Comparison of ENCODE assay signal across 9 mouse cellular contexts in genomic region chr9:58053102-58053501, GRCm38 (mm10). TPM values are rescaled to one million over a fixed set of nuclear protein-coding genes. Genes with fewer than 3 reads are reported as not detected.
DNase-seq lines count a peak whose midpoint lies in the region; ATAC-seq and TF ChIP-seq lines count a peak whose summit lies in the region.
"Had no signal": no experiment of that assay in that cellular context is flagged by ENCODE, and none has a peak within 500 bp of the region (broad histone marks: within the 10 kb centered on the region; RNA-seq: fewer than 3 reads in every experiment).

No protein-coding gene starts in this region.

- no peak for ATAC-seq in liver, embryonic 12.5 days
- peak; percentile 39; the same call in 1 of the 2 replicates for ATAC-seq in forebrain, embryonic 13.5 days
- ATAC-seq in activated CD4-positive, CD25-positive, alpha-beta regulatory T cell, adult 4 months = no peak

- H3K4me3 ChIP-seq in liver, adult 2 months (ENCODE audit: insufficient read depth, low read depth, low read length) = no peak overlapping the region
- H3K4me3 ChIP-seq in liver, embryonic 12.5 days = no peak overlapping the region
- H3K4me3 ChIP-seq in forebrain, embryonic 13.5 days = no peak overlapping the region
- H3K4me3 ChIP-seq in lung, adult 2 months (replicated peaks; ENCODE audit: extremely low read depth, low read depth, low read length) = no peak overlapping the region
- H3K4me3 ChIP-seq: megakaryocyte, embryonic 14.5 days had no signal

- H3K9ac ChIP-seq in liver, adult 2 months (ENCODE audit: low read depth, low read length) = no peak overlapping the region
- H3K9ac ChIP-seq in liver, embryonic 12.5 days = no peak overlapping the region
- H3K9ac ChIP-seq in forebrain, embryonic 13.5 days = no peak overlapping the region; the same call in 1 of the 2 replicates

- H3K27ac ChIP-seq in liver, adult 2 months (replicated peaks; ENCODE audit: insufficient read depth, low read depth, low read length) = no peak overlapping the region
- H3K27ac ChIP-seq in liver, embryonic 12.5 days = no peak overlapping the region
- peak overlapping the region; percentile 76 for H3K27ac ChIP-seq in forebrain, embryonic 13.5 days

- no peaks in the 10 kb centered on the region for H3K36me3 ChIP-seq in liver, adult 2 months (ENCODE audit: control insufficient read depth, insufficient read depth, low read length)
- no peaks in the 10 kb centered on the region for H3K36me3 ChIP-seq in liver, embryonic 12.5 days
- H3K36me3 ChIP-seq in forebrain, embryonic 13.5 days (ENCODE audit: poor library complexity, severe bottlenecking) = no peaks in the 10 kb centered on the region

- 25% methylated on average over 3 of the region's 3 CpGs for WGBS in liver, adult 2 months
- WGBS in liver, embryonic 12.5 days (ENCODE audit: insufficient replicate concordance) = 14% methylated on average over 3 of the region's 3 CpGs
- WGBS in forebrain, embryonic 13.5 days = 15% methylated on average over 3 of the region's 3 CpGs
- 27% methylated on average over 3 of the region's 3 CpGs for WGBS in lung, adult 2 months

- TF ChIP-seq CTCF in liver, adult 2 months (IDR thresholded peaks at IDR 0.05; ENCODE audit: low read depth, low read length) = peak; percentile 90
- peak; percentile 84 for TF ChIP-seq CTCF in brain, embryonic 14.5 days (IDR thresholded peaks at IDR 0.05; ENCODE audit: borderline replicate concordance, extremely low read depth, insufficient read depth, insufficient read length)
- peak; percentile 75 for TF ChIP-seq CTCF in lung, adult 2 months (IDR thresholded peaks at IDR 0.05; ENCODE audit: insufficient read depth, low read length)

- no peaks in the 10 kb centered on the region for H3K9me3 ChIP-seq in liver, embryonic 12.5 days (replicated peaks)
- no peaks in the 10 kb centered on the region for H3K9me3 ChIP-seq in forebrain, embryonic 13.5 days (replicated peaks)
- H3K9me3 ChIP-seq: megakaryocyte, embryonic 14.5 days had no signal

- H3K4me1 ChIP-seq in liver, adult 2 months (ENCODE audit: control insufficient read depth, insufficient read depth, low read length) = no peaks in the 10 kb centered on the region
- H3K4me1 ChIP-seq in liver, embryonic 12.5 days = no peaks in the 10 kb centered on the region
- H3K4me1 ChIP-seq in forebrain, embryonic 13.5 days = peaks cover 80% of the 10 kb centered on the region
- H3K4me1 ChIP-seq in lung, adult 2 months (ENCODE audit: control insufficient read depth, insufficient read depth, low read length) = no peaks in the 10 kb centered on the region
- H3K4me1 ChIP-seq: megakaryocyte, embryonic 14.5 days had no signal

- DNase-seq in liver, adult 2 months (ENCODE audit: extremely low read depth, low read depth, low spot score) = peak; percentile 8
- DNase-seq in brain, embryonic 14.5 days (ENCODE audit: low read depth) = peak; percentile 86
- DNase-seq in kidney, postnatal 14 days = peak; percentile 59
- peak; percentile 22 for DNase-seq in lung, adult 2 months
- peak; percentile 73 for DNase-seq in right cerebral cortex, adult 18-20 months

- no peak overlapping the region for H3K4me2 ChIP-seq in liver, embryonic 12.5 days
- no peak overlapping the region for H3K4me2 ChIP-seq in forebrain, embryonic 13.5 days

- H3K79me2 ChIP-seq in liver, adult 2 months (ENCODE audit: control insufficient read depth, insufficient read depth, low read length) = no peaks in the 10 kb centered on the region

- TF ChIP-seq POLR2A in liver, adult 2 months (IDR thresholded peaks at IDR 0.05; ENCODE audit: extremely low read depth, insufficient read depth, low read length) = no peak
- no peak for TF ChIP-seq POLR2A in brain, embryonic 14.5 days (IDR thresholded peaks at IDR 0.05; ENCODE audit: borderline replicate concordance, extremely low read depth, insufficient read depth, insufficient read length, poor library complexity, severe bottlenecking)
- TF ChIP-seq POLR2A in lung, adult 2 months (IDR thresholded peaks at IDR 0.05; ENCODE audit: borderline replicate concordance, extremely low read depth, low read depth, low read length) = no peak

- no peaks in the 10 kb centered on the region for H3K27me3 ChIP-seq in liver, adult 2 months (ENCODE audit: control insufficient read depth, insufficient read depth, low read length)
- H3K27me3 ChIP-seq in liver, embryonic 12.5 days (replicated peaks) = peaks cover 46% of the 10 kb centered on the region
- no peaks in the 10 kb centered on the region for H3K27me3 ChIP-seq in forebrain, embryonic 13.5 days

RNA-seq across cellular contexts. Expression of gene Stra6, which starts 10.5 kb away (rescaled TPM):
- not detected in 2 replicates for total RNA-seq in liver, adult 2 months (2014; rRNA removed)
- polyA plus RNA-seq in liver, adult 2 months (2012; rRNA removed) = not detected in 2 replicates
- polyA plus RNA-seq in liver, embryonic 12.5 days (2016; fragmentation: Nextera tagmentation; extraction: Ambion mirVana) = 0.60 and 1.2 TPM in 2 replicates
- polyA plus RNA-seq in brain, embryonic 14.5 days (2012; rRNA removed) = 14.2 and 18.6 TPM in 2 replicates
- 7.1 and 7.7 TPM in 2 replicates for polyA plus RNA-seq in forebrain, embryonic 13.5 days (2015; fragmentation: Nextera tagmentation; extraction: Ambion mirVana)
- 0.65 and 0.68 TPM in 2 replicates for polyA plus RNA-seq in lung, adult 2 months (2012; rRNA removed)
- polyA plus RNA-seq in activated CD4-positive, CD25-positive, alpha-beta regulatory T cell, adult 4 months (2017; shearing (Covaris generic)) = 1 to 10 TPM; 3.1 to 3.8 TPM

RNA-seq across cellular contexts. Expression of gene Cyp11a1, which starts 46.9 kb away (rescaled TPM):
- 6.3 TPM in 1 of 2 replicates, not detected in the other for total RNA-seq in liver, adult 2 months (2014; rRNA removed)
- polyA plus RNA-seq in liver, adult 2 months (2012; rRNA removed) = not detected in 2 replicates
- 0.10 TPM in 1 of 2 replicates, not detected in the other for polyA plus RNA-seq in liver, embryonic 12.5 days (2016; fragmentation: Nextera tagmentation; extraction: Ambion mirVana)
- polyA plus RNA-seq in brain, embryonic 14.5 days (2012; rRNA removed) = 0.66 and 0.68 TPM in 2 replicates
- polyA plus RNA-seq in forebrain, embryonic 13.5 days (2015; fragmentation: Nextera tagmentation; extraction: Ambion mirVana) = 0.23 and 0.65 TPM in 2 replicates
- 0.15 and 0.28 TPM in 2 replicates for polyA plus RNA-seq in lung, adult 2 months (2012; rRNA removed)
- not detected for polyA plus RNA-seq in activated CD4-positive, CD25-positive, alpha-beta regulatory T cell, adult 4 months (2017; shearing (Covaris generic))

Comparison
In these comparisons a context has a peak if more than half of its experiments do, and no peak if none do; other contexts are left out.
1. DNase-seq: peak in every context shown above with its lines; median percentile 86 in brain, embryonic 14.5 days; 73 in right cerebral cortex, adult 18-20 months; 59 in kidney, postnatal 14 days; 22 in lung, adult 2 months; 8 in liver, adult 2 months.